Mouse (Mus musculus) heart, embryonic 14.5 days (tissue): ENCODE data around the gene Gdf5. TPM values are rescaled to one million over a fixed set of nuclear protein-coding genes. Genes with fewer than 3 reads are reported as not detected.

Source experiments
- ATAC-seq: fragments of 200-750 bp; cut with Nextera tagmentation; 2 replicates; pipeline ENCODE4 v1.8.0; 2017; ENCODE audit warnings: low read depth, moderate TSS enrichment; ENCODE audit not compliant: insufficient number of reproducible peaks, insufficient read depth, low FRiP score
- H3K27ac ChIP-seq, 2 experiments: fragments of 200-500 bp in 1 of 2; fragments of 300-500 bp in 1 of 2; sonication (generic) in 1 of 2; replicated peaks in 1 of 2; 2 replicates each; pipeline ENCODE4 v1.5.1; 2012 to 2014; ENCODE audit warnings: low read depth in 2 of 2, low read length in 2 of 2, control low read depth in 1 of 2, mild to moderate bottlenecking in 1 of 2, mixed read lengths in 1 of 2; ENCODE audit not compliant: control insufficient read depth in 1 of 2, insufficient read depth in 1 of 2
- H3K27me3 ChIP-seq: fragments of 300-500 bp; sonication (generic); 2 replicates; pipeline ENCODE4 v1.6.1; 2014; ENCODE audit warnings: mild to moderate bottlenecking, low read length, control low read depth; ENCODE audit not compliant: control insufficient read depth, insufficient read depth
- H3K36me3 ChIP-seq: fragments of 300-500 bp; sonication (generic); 2 replicates; pipeline ENCODE4 v1.6.1; 2014; ENCODE audit warnings: mild to moderate bottlenecking, control low read depth, low read length, mixed read lengths; ENCODE audit not compliant: control insufficient read depth, insufficient read depth
- H3K4me1 ChIP-seq, 2 experiments: fragments of 200-500 bp in 1 of 2; fragments of 300-500 bp in 1 of 2; sonication (generic) in 1 of 2; 2 replicates each; pipeline ENCODE4 v1.6.1; 2012 to 2014; ENCODE audit warnings: low read length in 2 of 2, control low read depth in 1 of 2, mixed read lengths in 1 of 2; ENCODE audit not compliant: control insufficient read depth in 2 of 2, insufficient read depth in 2 of 2
- H3K4me2 ChIP-seq: fragments of 300-500 bp; sonication (generic); 2 replicates; pipeline ENCODE4 v1.6.1; 2014; ENCODE audit warnings: mild to moderate bottlenecking, low read length
- H3K4me3 ChIP-seq, 2 experiments: fragments of 200-500 bp in 1 of 2; fragments of 300-500 bp in 1 of 2; sonication (generic) in 1 of 2; 2 replicates each; pipeline ENCODE4 v1.5.1; 2012 to 2014; ENCODE audit warnings: low read length in 2 of 2, mild to moderate bottlenecking in 2 of 2, control low read depth in 1 of 2, low read depth in 1 of 2, moderate library complexity in 1 of 2; ENCODE audit not compliant: control insufficient read depth in 1 of 2, insufficient read depth in 1 of 2
- H3K9ac ChIP-seq: fragments of 300-500 bp; sonication (generic); 2 replicates; pipeline ENCODE4 v1.6.1; 2014; ENCODE audit warnings: mild to moderate bottlenecking, low read length
- H3K9me3 ChIP-seq: fragments of 300-500 bp; sonication (generic); 2 replicates; pipeline ENCODE4 v1.6.1; 2016; ENCODE audit warnings: low read length, control low read depth; ENCODE audit not compliant: control insufficient read depth
- WGBS: fragments of 180-500 bp; shearing (Covaris S2); extraction: QIAGEN DNeasy Blood & Tissue Kit; methylation state at CpG from one replicate; pipeline ENCODE4 v1.1.7; 2014; 5-methylcytosine and 5-hydroxymethylcytosine counted together
- polyA plus RNA-seq: library from polyadenylated mRNA; unstranded; fragments of >200 nt; fragmentation: Nextera tagmentation; extraction: Ambion mirVana; gene quantifications from 2 replicates; pipeline ENCODE4 v1.2.1, GENCODE M21; 2014

The Gdf5 gene
- polyA plus RNA-seq, 1 experiment from 2014 or later: 0.27 TPM

- no peak for ATAC-seq
- Histone ChIP-seq H3K9ac (no peak overlapping the region), H3K36me3 (peaks cover 90% of the 10 kb centered on the region), H3K4me2 (no peak overlapping the region), H3K4me1 (no peaks in the 10 kb centered on the region), H3K27me3 (no peaks in the 10 kb centered on the region), H3K4me3 (no peak overlapping the region), H3K27ac (no peak overlapping the region), H3K9me3 (no peaks in the 10 kb centered on the region)
- WGBS: 80% methylated on average over 14 of the region's 14 CpGs
These were observed 29.0 kb upstream of the Gdf5 start for GRCm38 (mm10) chr2:155974087-155974731.

GRCm38 (mm10) chr2:155973348-155973747, 28.2 kb upstream of the Gdf5 start:
- Histone ChIP-seq H3K9ac (no peak overlapping the region), H3K4me3 (no peak overlapping the region), H3K27ac (no peak overlapping the region), H3K27me3 (no peaks in the 10 kb centered on the region), H3K9me3 (no peaks in the 10 kb centered on the region), H3K4me1 (no peaks in the 10 kb centered on the region), H3K4me2 (no peak overlapping the region), H3K36me3 (peaks cover 91% of the 10 kb centered on the region)
- no peak for ATAC-seq
- 76% methylated on average over 6 of the region's 6 CpGs for WGBS

- Histone ChIP-seq H3K9ac (no peak overlapping the region), H3K4me1 (peaks cover 0 to 5% of the 10 kb centered on the region in 2 experiments; a peak in 1 of 4 replicates), H3K9me3 (no peaks in the 10 kb centered on the region), H3K27me3 (no peaks in the 10 kb centered on the region), H3K27ac (no peak overlapping the region), H3K4me3 (no peak overlapping the region), H3K4me2 (no peak overlapping the region), H3K36me3 (peaks cover 64% of the 10 kb centered on the region)
- ATAC-seq: no peak
- 32% methylated on average over 1 of the region's 1 CpGs for WGBS
These were observed 17.8 kb upstream of the Gdf5 start for GRCm38 (mm10) chr2:155962991-155963390.

- Histone ChIP-seq H3K9me3 (no peaks in the 10 kb centered on the region), H3K4me1 (peaks cover 0 to 11% of the 10 kb centered on the region in 2 experiments; a peak in 2 of 4 replicates), H3K4me3 (no peak overlapping the region), H3K27ac (no peak overlapping the region), H3K4me2 (no peak overlapping the region), H3K36me3 (peaks cover 53% of the 10 kb centered on the region), H3K27me3 (no peaks in the 10 kb centered on the region), H3K9ac (no peak overlapping the region)
- ATAC-seq: no peak
- WGBS: 82% methylated on average over 10 of the region's 10 CpGs
These were observed 16.7 kb upstream of the Gdf5 start for GRCm38 (mm10) chr2:155961862-155962261.

GRCm38 (mm10) chr2:155959981-155960380, 14.8 kb upstream of the Gdf5 start:
- Histone ChIP-seq H3K4me2 (no peak overlapping the region), H3K27ac (no peak overlapping the region), H3K4me3 (no peak overlapping the region), H3K36me3 (peaks cover 35% of the 10 kb centered on the region), H3K9ac (no peak overlapping the region), H3K9me3 (no peaks in the 10 kb centered on the region), H3K27me3 (no peaks in the 10 kb centered on the region), H3K4me1 (peaks cover 0 to 11% of the 10 kb centered on the region in 2 experiments; a peak in 2 of 4 replicates)
- no peak for ATAC-seq
- WGBS: 69% methylated on average over 5 of the region's 5 CpGs

GRCm38 (mm10) chr2:155956134-155957059, 11.2 kb upstream of the Gdf5 start, which contains the start of gene Cep250:
Gene Cep250 (plus strand): TSS chr2:155956458.
- under 1% methylated on average over 59 of the region's 59 CpGs for WGBS
- Histone ChIP-seq H3K4me3 (peak within 1 kb of the TSS; percentile 92 to 98), H3K4me1 (peaks cover 0 to 11% of the 10 kb centered on the region in 2 experiments; a peak in 2 of 4 replicates), H3K27me3 (no peaks in the 10 kb centered on the region), H3K9me3 (no peaks in the 10 kb centered on the region), H3K4me2 (peak within 1 kb of the TSS; percentile 73), H3K9ac (peak within 1 kb of the TSS; percentile 97), H3K36me3 (0 out of 2 replicates have a peak, but pooled peaks cover 3% of the 10 kb centered on the region), H3K27ac (peak within 1 kb of the TSS; percentile 91 to 93)
- ATAC-seq: peak; percentile 95

DNA sequence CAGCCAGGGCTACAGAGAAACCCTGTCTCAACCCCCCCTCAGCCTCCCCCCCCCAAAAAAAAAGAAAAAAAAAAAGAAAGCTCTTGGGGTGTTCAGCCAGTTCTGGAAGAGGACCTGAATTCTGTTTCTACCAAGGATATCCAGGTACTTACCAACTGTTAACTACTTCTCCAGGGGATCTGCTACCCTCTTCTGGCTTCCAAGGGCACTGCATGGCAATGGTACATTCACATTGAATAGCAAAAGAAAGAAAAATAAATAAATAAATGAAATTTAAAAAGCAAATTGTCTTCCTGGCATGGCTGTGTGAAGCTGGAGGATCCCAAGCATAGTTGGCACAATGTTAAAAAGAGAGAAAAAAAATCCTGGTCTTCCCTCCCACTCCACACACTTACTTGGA, 6.8 kb upstream of the Gdf5 start:
- ATAC-seq: no peak
- Histone ChIP-seq H3K4me1 (peaks cover 0 to 6% of the 10 kb centered on the region in 2 experiments; a peak in 1 of 4 replicates), H3K9me3 (no peaks in the 10 kb centered on the region), H3K27ac (no peak overlapping the region), H3K4me2 (no peak overlapping the region), H3K36me3 (no peaks in the 10 kb centered on the region), H3K9ac (no peak overlapping the region), H3K27me3 (peaks cover 5% of the 10 kb centered on the region), H3K4me3 (no peak overlapping the region)
